Mouse (Mus musculus) bone marrow macrophage, adult 2 months (primary cell): ENCODE data around the gene Rnf43.

Experiments
- CTCF ChIP-seq: IDR thresholded peaks from 2 replicates; pipeline ENCODE4 v1.5.1; 2012; ENCODE audit warnings: low read depth, mild to moderate bottlenecking, low read length, moderate library complexity
- POLR2A ChIP-seq: IDR thresholded peaks from 2 replicates; pipeline ENCODE4 v1.6.1; 2012; ENCODE audit warnings: mild to moderate bottlenecking, low read depth, low read length, borderline replicate concordance

DNA sequence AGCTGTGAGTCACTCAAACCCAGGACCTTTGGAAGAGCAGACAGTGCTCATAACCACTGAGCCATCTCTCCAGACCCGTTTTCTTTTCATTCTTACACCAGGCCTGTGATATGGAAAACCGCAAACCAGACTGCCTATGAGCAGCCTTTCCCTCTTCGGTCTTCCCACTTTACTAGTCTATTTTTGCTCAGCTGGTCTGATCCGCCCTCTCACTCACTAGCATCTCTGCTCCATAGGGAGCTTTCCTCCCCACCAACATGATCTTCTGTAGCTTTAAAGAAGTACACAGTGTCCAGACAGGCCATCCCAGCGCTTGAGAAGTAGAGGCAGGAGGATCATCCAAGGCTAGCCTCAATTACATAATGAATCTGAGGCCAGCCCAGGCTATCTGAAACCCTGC lies 46.5 kb downstream of the Rnf43 start:
- TF ChIP-seq POLR2A (no peak), CTCF (no peak)
